Mouse (Mus musculus): ENCODE results near the gene Carm1. TPM values are rescaled to one million over a fixed set of nuclear protein-coding genes. Genes with fewer than 3 reads are reported as not detected.
A peak's percentile ranks its signal among the peaks of the same experiment; 100 is the strongest.

Gene Carm1
- polyA plus RNA-seq, 1 experiment from 2014 or later: 36.1 TPM

GRCm38 (mm10) chr9:21601722-21602399, 55.2 kb downstream of the Carm1 start:
- Histone ChIP-seq H3K4me3 (replicated peaks) (no peak overlapping the region), H3K4me2 (no peak overlapping the region), H3K36me3 (peaks cover 2% of the 10 kb centered on the region; the same call in 1 of the 2 replicates), H3K27me3 (replicated peaks) (no peaks in the 10 kb centered on the region), H3K4me1 (no peaks in the 10 kb centered on the region), H3K9ac (replicated peaks) (no peak overlapping the region), H3K27ac (replicated peaks) (no peak overlapping the region), H3K9me3 (replicated peaks) (no peaks in the 10 kb centered on the region)
- peak; percentile 70; the same call in 1 of the 2 replicates for ATAC-seq (ENCODE audit: low FRiP score)
- WGBS: 49% methylated on average over 10 of the region's 10 CpGs

- no peak overlapping the region for H3K4me2 ChIP-seq
- no peak overlapping the region for H3K4me3 ChIP-seq (replicated peaks)
- H3K9ac ChIP-seq (replicated peaks): no peak overlapping the region
- H3K36me3 ChIP-seq: no peaks in the 10 kb centered on the region; the same call in 1 of the 2 replicates
- H3K9me3 ChIP-seq (replicated peaks): no peaks in the 10 kb centered on the region
- no peak overlapping the region for H3K27ac ChIP-seq (replicated peaks)
- no peaks in the 10 kb centered on the region for H3K27me3 ChIP-seq (replicated peaks)
- H3K4me1 ChIP-seq: no peaks in the 10 kb centered on the region
- WGBS: 76% methylated on average over 5 of the region's 5 CpGs
- ATAC-seq (ENCODE audit: low FRiP score): no peak
Observed at GRCm38 (mm10) chr9:21604119-21604518, 57.4 kb downstream of the Carm1 start.

- no peaks in the 10 kb centered on the region for H3K36me3 ChIP-seq
- ATAC-seq (ENCODE audit: low FRiP score): no peak
- no peak overlapping the region for H3K9ac ChIP-seq (replicated peaks)
- 75% methylated on average over 5 of the region's 5 CpGs for WGBS
- no peak overlapping the region for H3K27ac ChIP-seq (replicated peaks)
- H3K9me3 ChIP-seq (replicated peaks): no peaks in the 10 kb centered on the region
- H3K27me3 ChIP-seq (replicated peaks): no peaks in the 10 kb centered on the region
- H3K4me2 ChIP-seq: no peak overlapping the region
- no peaks in the 10 kb centered on the region for H3K4me1 ChIP-seq
- no peak overlapping the region for H3K4me3 ChIP-seq (replicated peaks)
Observed at GRCm38 (mm10) chr9:21605865-21606264, 59.2 kb downstream of the Carm1 start.

GRCm38 (mm10) chr9:21606648-21607047, 60.0 kb downstream of the Carm1 start:
- no peaks in the 10 kb centered on the region for H3K4me1 ChIP-seq
- no peak for ATAC-seq (ENCODE audit: low FRiP score)
- no peak overlapping the region for H3K9ac ChIP-seq (replicated peaks)
- no peaks in the 10 kb centered on the region for H3K27me3 ChIP-seq (replicated peaks)
- H3K4me3 ChIP-seq (replicated peaks): no peak overlapping the region
- no peaks in the 10 kb centered on the region for H3K36me3 ChIP-seq
- H3K27ac ChIP-seq (replicated peaks): no peak overlapping the region
- 91% methylated on average over 1 of the region's 1 CpGs for WGBS
- H3K9me3 ChIP-seq (replicated peaks): no peaks in the 10 kb centered on the region
- H3K4me2 ChIP-seq: no peak overlapping the region

GRCm38 (mm10) chr9:21609861-21610260, 63.2 kb downstream of the Carm1 start:
- no peaks in the 10 kb centered on the region for H3K36me3 ChIP-seq
- no peak for ATAC-seq (ENCODE audit: low FRiP score)

GRCm38 (mm10) chr9:21614864-21615616, 68.3 kb downstream of the Carm1 start:
- H3K36me3 ChIP-seq: no peaks in the 10 kb centered on the region; the same call in 1 of the 2 replicates
- peaks cover 35% of the 10 kb centered on the region for H3K4me1 ChIP-seq
- ATAC-seq (ENCODE audit: low FRiP score): no peak
- H3K9me3 ChIP-seq (replicated peaks): no peaks in the 10 kb centered on the region
- H3K27me3 ChIP-seq (replicated peaks): no peaks in the 10 kb centered on the region
- H3K4me2 ChIP-seq: peak overlapping the region; percentile 63
- H3K4me3 ChIP-seq (replicated peaks): peak overlapping the region; percentile 78
- 75% methylated on average over 15 of the region's 15 CpGs for WGBS
- H3K9ac ChIP-seq (replicated peaks): peak overlapping the region; percentile 55
- peak overlapping the region; percentile 92 for H3K27ac ChIP-seq (replicated peaks)

More at GRCm38 (mm10) chr9:21609861-21610260, 63.2 kb downstream of the Carm1 start:
- Histone ChIP-seq H3K27me3 (replicated peaks) (no peaks in the 10 kb centered on the region), H3K4me3 (replicated peaks) (no peak overlapping the region), H3K27ac (replicated peaks) (no peak overlapping the region), H3K4me1 (peaks cover 7% of the 10 kb centered on the region), H3K9me3 (replicated peaks) (no peaks in the 10 kb centered on the region), H3K9ac (replicated peaks) (no peak overlapping the region), H3K4me2 (no peak overlapping the region)
- 91% methylated on average over 1 of the region's 1 CpGs for WGBS

GRCm38 (mm10) chr9:21615617-21616231, 69.0 kb downstream of the Carm1 start, which contains the start of gene Smarca4:
Gene Smarca4 (plus strand): TSS chr9:21616169.
- ATAC-seq (ENCODE audit: low FRiP score): peak; percentile 95
- H3K9ac ChIP-seq (replicated peaks): peak within 1 kb of the TSS; percentile 81
- H3K36me3 ChIP-seq: no peaks in the 10 kb centered on the region; the same call in 1 of the 2 replicates
- H3K4me3 ChIP-seq (replicated peaks): peak within 1 kb of the TSS; percentile 78
- peaks cover 39% of the 10 kb centered on the region for H3K4me1 ChIP-seq
- H3K27ac ChIP-seq (replicated peaks): peak within 1 kb of the TSS; percentile 98
- H3K9me3 ChIP-seq (replicated peaks): no peaks in the 10 kb centered on the region
- H3K4me2 ChIP-seq: peak within 1 kb of the TSS; percentile 63
- WGBS: 1% methylated on average over 40 of the region's 45 CpGs
- no peaks in the 10 kb centered on the region for H3K27me3 ChIP-seq (replicated peaks)

GRCm38 (mm10) chr9:21616232-21616781, 69.6 kb downstream of the Carm1 start:
- Histone ChIP-seq H3K27me3 (replicated peaks) (no peaks in the 10 kb centered on the region), H3K9ac (replicated peaks) (peak overlapping the region; percentile 81), H3K27ac (replicated peaks) (peak overlapping the region; percentile 98), H3K36me3 (no peaks in the 10 kb centered on the region; the same call in 1 of the 2 replicates), H3K4me3 (replicated peaks) (peak overlapping the region; percentile 78), H3K4me1 (peaks cover 39% of the 10 kb centered on the region), H3K4me2 (peak overlapping the region; percentile 63), H3K9me3 (replicated peaks) (no peaks in the 10 kb centered on the region)
- ATAC-seq (ENCODE audit: low FRiP score): peak; percentile 77
- under 1% methylated on average over 47 of the region's 57 CpGs for WGBS

GRCm38 (mm10) chr9:21617066-21617465, 70.4 kb downstream of the Carm1 start:
- Histone ChIP-seq H3K27me3 (replicated peaks) (no peaks in the 10 kb centered on the region), H3K9me3 (replicated peaks) (no peaks in the 10 kb centered on the region), H3K4me2 (peak overlapping the region; percentile 63), H3K4me1 (peaks cover 39% of the 10 kb centered on the region), H3K4me3 (replicated peaks) (peak overlapping the region; percentile 78), H3K9ac (replicated peaks) (peak overlapping the region; percentile 81), H3K27ac (replicated peaks) (peak overlapping the region; percentile 98), H3K36me3 (no peaks in the 10 kb centered on the region; the same call in 1 of the 2 replicates)
- WGBS: 10% methylated on average over 10 of the region's 10 CpGs
- no peak for ATAC-seq (ENCODE audit: low FRiP score)

GRCm38 (mm10) chr9:21620229-21620628, 73.5 kb downstream of the Carm1 start:
- Histone ChIP-seq H3K36me3 (no peaks in the 10 kb centered on the region; the same call in 1 of the 2 replicates), H3K9ac (replicated peaks) (no peak overlapping the region), H3K4me3 (replicated peaks) (no peak overlapping the region), H3K27ac (replicated peaks) (no peak overlapping the region), H3K27me3 (replicated peaks) (no peaks in the 10 kb centered on the region), H3K9me3 (replicated peaks) (no peaks in the 10 kb centered on the region), H3K4me2 (no peak overlapping the region), H3K4me1 (peaks cover 34% of the 10 kb centered on the region)
- WGBS: 83% methylated on average over 4 of the region's 4 CpGs
- ATAC-seq (ENCODE audit: low FRiP score): no peak

- Histone ChIP-seq H3K9ac (replicated peaks) (no peak overlapping the region), H3K4me3 (replicated peaks) (no peak overlapping the region), H3K36me3 (no peaks in the 10 kb centered on the region; the same call in 1 of the 2 replicates), H3K4me1 (peaks cover 32% of the 10 kb centered on the region), H3K4me2 (no peak overlapping the region), H3K27ac (replicated peaks) (no peak overlapping the region), H3K27me3 (replicated peaks) (no peaks in the 10 kb centered on the region), H3K9me3 (replicated peaks) (no peaks in the 10 kb centered on the region)
- WGBS: 90% methylated on average over 1 of the region's 1 CpGs
- no peak for ATAC-seq (ENCODE audit: low FRiP score)
Observed at GRCm38 (mm10) chr9:21622676-21623075, 76.0 kb downstream of the Carm1 start.
